10 mouse cellular contexts compared by ENCODE assay signal in the genomic region with DNA sequence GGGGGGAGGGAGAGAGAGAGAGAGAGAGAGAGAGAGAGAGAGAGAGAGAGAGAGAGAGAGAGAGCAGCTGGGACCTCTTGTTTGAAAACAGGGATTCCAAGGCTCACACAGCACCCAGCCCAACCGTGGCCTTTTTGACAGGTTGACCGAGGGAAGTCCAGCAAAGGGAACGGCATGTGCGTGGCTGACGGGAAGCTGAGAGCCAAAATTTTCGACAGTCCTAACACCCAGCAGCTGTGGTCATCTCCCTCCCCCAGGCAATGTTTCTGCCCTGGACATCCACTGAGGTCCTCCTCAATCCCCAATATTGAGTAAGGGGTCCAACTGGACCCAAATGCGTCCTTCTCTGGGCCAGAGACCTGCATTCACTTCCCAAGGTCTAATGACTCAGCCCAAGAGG.
A peak's percentile ranks its signal among the peaks of the same experiment; 100 is the strongest.
DNase-seq lines count a peak whose midpoint lies in the region; ATAC-seq lines count a peak whose summit lies in the region.
"Had no signal": no experiment of that assay in that cellular context is flagged by ENCODE, and none has a peak within 500 bp of the region (broad histone marks: within the 10 kb centered on the region; RNA-seq: fewer than 3 reads in every experiment).

No protein-coding gene starts in this region.

- H3K9me3 ChIP-seq in forebrain, embryonic 10.5 days, result no peaks in the 10 kb centered on the region
- H3K9me3 ChIP-seq in forebrain, embryonic 11.5 days (ENCODE audit: control insufficient read depth, low read length), result no peaks in the 10 kb centered on the region
- H3K9me3 ChIP-seq in heart, embryonic 15.5 days (replicated peaks), result no peaks in the 10 kb centered on the region
- H3K9me3 ChIP-seq in midbrain, embryonic 12.5 days, result no peaks in the 10 kb centered on the region

- H3K4me2 ChIP-seq in forebrain, embryonic 11.5 days (ENCODE audit: low read depth, low read length, severe bottlenecking), result no peak overlapping the region
- no peak overlapping the region for H3K4me2 ChIP-seq in heart, embryonic 15.5 days
- H3K4me2 ChIP-seq in midbrain, embryonic 12.5 days (replicated peaks), result 0 out of 2 replicates have a peak overlapping the region, but pooled peaks have one; percentile 24

- peak overlapping the region; percentile 59 for H3K27ac ChIP-seq in forebrain, embryonic 10.5 days
- H3K27ac ChIP-seq in forebrain, embryonic 11.5 days (ENCODE audit: low read depth, low read length), result no peak overlapping the region
- 0 out of 2 replicates have a peak overlapping the region, but pooled peaks have one; percentile 37 for H3K27ac ChIP-seq in heart, embryonic 15.5 days
- 0 out of 2 replicates have a peak overlapping the region, but pooled peaks have one; percentile 7 for H3K27ac ChIP-seq in midbrain, embryonic 12.5 days (replicated peaks)

- WGBS in forebrain, embryonic 10.5 days, result 69% methylated on average over 7 of the region's 7 CpGs
- 67% methylated on average over 7 of the region's 7 CpGs for WGBS in forebrain, embryonic 11.5 days
- 56% methylated on average over 7 of the region's 7 CpGs for WGBS in heart, embryonic 15.5 days
- 43% methylated on average over 7 of the region's 7 CpGs for WGBS in midbrain, embryonic 12.5 days

- H3K9ac ChIP-seq in forebrain, embryonic 11.5 days (ENCODE audit: low read length), result no peak overlapping the region
- no peak overlapping the region for H3K9ac ChIP-seq in heart, embryonic 15.5 days
- 0 out of 2 replicates have a peak overlapping the region, but pooled peaks have one; percentile 2 for H3K9ac ChIP-seq in midbrain, embryonic 12.5 days (replicated peaks)

- H3K36me3 ChIP-seq in forebrain, embryonic 10.5 days (replicated peaks), result no peaks in the 10 kb centered on the region
- no peaks in the 10 kb centered on the region for H3K36me3 ChIP-seq in forebrain, embryonic 11.5 days (ENCODE audit: control insufficient read depth, insufficient read depth, low read length)
- H3K36me3 ChIP-seq in heart, embryonic 15.5 days, result no peaks in the 10 kb centered on the region
- H3K36me3 ChIP-seq in midbrain, embryonic 12.5 days, result no peaks in the 10 kb centered on the region

- peaks cover 56% of the 10 kb centered on the region for H3K4me1 ChIP-seq in forebrain, embryonic 10.5 days
- peaks cover 22% of the 10 kb centered on the region for H3K4me1 ChIP-seq in forebrain, embryonic 11.5 days (replicated peaks; ENCODE audit: control insufficient read depth, insufficient read depth, low read length)
- peaks cover 11% of the 10 kb centered on the region for H3K4me1 ChIP-seq in heart, embryonic 15.5 days (replicated peaks)
- peaks cover 43% of the 10 kb centered on the region for H3K4me1 ChIP-seq in midbrain, embryonic 12.5 days

- no peak for ATAC-seq in forebrain, embryonic 11.5 days (replicated peaks; ENCODE audit: low FRiP score)
- no peak for ATAC-seq in heart, embryonic 15.5 days (replicated peaks; ENCODE audit: insufficient number of reproducible peaks, insufficient read depth, low FRiP score, low read depth)
- no peak for ATAC-seq in midbrain, embryonic 12.5 days (ENCODE audit: low FRiP score, low read depth)

- DNase-seq in forebrain, embryonic 10.5 days (ENCODE audit: extremely low spot score, low spot score), result no peak
- no peak for DNase-seq in forebrain, embryonic 11.5 days (ENCODE audit: low spot score)
- DNase-seq in kidney, postnatal 14 days, result peak; percentile 71
- no peak for DNase-seq in natural killer cell, adult 2 months (ENCODE audit: low spot score in 2 of 2)
- no peak for DNase-seq in adrenal gland, adult 2 months
- no peak for DNase-seq in layer of hippocampus, adult 8-10 months (ENCODE audit: low spot score in 2 of 2)
- DNase-seq: cerebellum, postnatal 36 days; thymus, postnatal 4 days had no signal

- H3K4me3 ChIP-seq in forebrain, embryonic 10.5 days, result no peak overlapping the region
- H3K4me3 ChIP-seq in forebrain, embryonic 11.5 days (ENCODE audit: low read depth, low read length), result no peak overlapping the region
- H3K4me3 ChIP-seq in heart, embryonic 15.5 days, result no peak overlapping the region
- H3K4me3 ChIP-seq in midbrain, embryonic 12.5 days, result no peak overlapping the region

- H3K27me3 ChIP-seq in forebrain, embryonic 10.5 days (ENCODE audit: poor library complexity, severe bottlenecking), result 0 out of 2 replicates have a peak, but pooled peaks cover 6% of the 10 kb centered on the region
- H3K27me3 ChIP-seq in forebrain, embryonic 11.5 days (ENCODE audit: control insufficient read depth, insufficient read depth, low read length), result no peaks in the 10 kb centered on the region
- H3K27me3 ChIP-seq in heart, embryonic 15.5 days, result peaks cover 17% of the 10 kb centered on the region; the same call in 1 of the 2 replicates
- peaks cover 19% of the 10 kb centered on the region for H3K27me3 ChIP-seq in midbrain, embryonic 12.5 days
